Mouse (Mus musculus): ENCODE results near the gene Il1r1. TPM values are rescaled to one million over a fixed set of nuclear protein-coding genes. Genes with fewer than 3 reads are reported as not detected.

The Il1r1 gene
- polyA plus RNA-seq, 1 experiment from 2014 or later, result 5.0 TPM

DNA sequence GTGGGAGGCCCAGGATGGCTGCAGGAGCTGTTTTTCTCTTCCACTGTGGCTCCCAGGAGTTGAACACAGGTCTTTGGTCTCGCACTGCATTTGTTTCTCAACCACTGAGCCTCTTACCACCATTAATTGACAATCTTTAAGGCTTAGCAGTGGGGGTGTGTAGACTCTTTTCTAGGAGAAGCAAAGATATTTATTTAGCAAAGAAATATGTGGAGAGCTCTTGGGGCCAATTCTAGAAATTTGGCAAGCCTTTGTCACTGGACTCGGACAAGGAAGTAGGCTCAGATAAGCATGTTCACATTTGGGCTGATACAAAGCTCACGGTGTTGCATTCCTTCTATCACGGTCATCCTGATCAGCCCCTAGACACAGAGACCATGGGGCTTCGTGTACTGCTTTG, 34.0 kb upstream of the Il1r1 start:
- WGBS, result 81% methylated on average over 5 of the region's 5 CpGs
- no peak overlapping the region for H3K4me3 ChIP-seq (ENCODE audit: low read length)
- no peak overlapping the region for H3K9ac ChIP-seq (ENCODE audit: low read depth, low read length)
- no peak overlapping the region for H3K4me2 ChIP-seq (ENCODE audit: low read depth, low read length)
- H3K27me3 ChIP-seq (replicated peaks; ENCODE audit: control insufficient read depth, insufficient read depth, low read length), result no peaks in the 10 kb centered on the region
- no peak overlapping the region for H3K27ac ChIP-seq (ENCODE audit: low read length)
- ATAC-seq, result no peak
- no peaks in the 10 kb centered on the region for H3K9me3 ChIP-seq (ENCODE audit: control insufficient read depth, low read length)
- H3K4me1 ChIP-seq (ENCODE audit: control insufficient read depth, insufficient read depth, low read length), result no peaks in the 10 kb centered on the region
- H3K36me3 ChIP-seq (ENCODE audit: control insufficient read depth, insufficient read depth, low read length), result no peaks in the 10 kb centered on the region

DNA sequence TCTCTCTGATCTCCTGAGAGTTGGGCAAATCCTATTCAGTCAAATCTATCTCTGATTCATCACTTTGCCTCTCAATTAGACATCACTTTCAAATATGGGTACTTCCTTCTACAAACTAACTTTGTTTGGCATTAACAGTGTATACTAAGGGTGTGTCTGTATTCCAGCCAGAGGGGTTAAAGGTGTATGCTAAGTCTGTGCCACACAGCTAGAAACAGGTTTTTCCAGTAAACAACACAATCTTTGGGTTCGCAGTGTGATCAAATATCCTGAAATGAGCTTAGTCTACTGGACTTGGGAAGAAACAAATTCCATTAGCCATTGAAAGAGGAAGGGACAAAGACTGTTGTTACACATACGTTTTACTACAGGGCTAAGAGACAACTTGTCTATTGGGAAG, 30.6 kb upstream of the Il1r1 start:
- whole genome bisulfite sequencing, result 76% methylated on average over 2 of the region's 2 CpGs
- Histone ChIP-seq H3K27me3 (replicated peaks; ENCODE audit: control insufficient read depth, insufficient read depth, low read length) (no peaks in the 10 kb centered on the region), H3K4me3 (ENCODE audit: low read length) (no peak overlapping the region), H3K27ac (ENCODE audit: low read length) (no peak overlapping the region), H3K9ac (ENCODE audit: low read depth, low read length) (no peak overlapping the region), H3K4me2 (ENCODE audit: low read depth, low read length) (no peak overlapping the region), H3K4me1 (ENCODE audit: control insufficient read depth, insufficient read depth, low read length) (no peaks in the 10 kb centered on the region), H3K36me3 (ENCODE audit: control insufficient read depth, insufficient read depth, low read length) (no peaks in the 10 kb centered on the region), H3K9me3 (ENCODE audit: control insufficient read depth, low read length) (no peaks in the 10 kb centered on the region)
- ATAC-seq, result no peak

DNA sequence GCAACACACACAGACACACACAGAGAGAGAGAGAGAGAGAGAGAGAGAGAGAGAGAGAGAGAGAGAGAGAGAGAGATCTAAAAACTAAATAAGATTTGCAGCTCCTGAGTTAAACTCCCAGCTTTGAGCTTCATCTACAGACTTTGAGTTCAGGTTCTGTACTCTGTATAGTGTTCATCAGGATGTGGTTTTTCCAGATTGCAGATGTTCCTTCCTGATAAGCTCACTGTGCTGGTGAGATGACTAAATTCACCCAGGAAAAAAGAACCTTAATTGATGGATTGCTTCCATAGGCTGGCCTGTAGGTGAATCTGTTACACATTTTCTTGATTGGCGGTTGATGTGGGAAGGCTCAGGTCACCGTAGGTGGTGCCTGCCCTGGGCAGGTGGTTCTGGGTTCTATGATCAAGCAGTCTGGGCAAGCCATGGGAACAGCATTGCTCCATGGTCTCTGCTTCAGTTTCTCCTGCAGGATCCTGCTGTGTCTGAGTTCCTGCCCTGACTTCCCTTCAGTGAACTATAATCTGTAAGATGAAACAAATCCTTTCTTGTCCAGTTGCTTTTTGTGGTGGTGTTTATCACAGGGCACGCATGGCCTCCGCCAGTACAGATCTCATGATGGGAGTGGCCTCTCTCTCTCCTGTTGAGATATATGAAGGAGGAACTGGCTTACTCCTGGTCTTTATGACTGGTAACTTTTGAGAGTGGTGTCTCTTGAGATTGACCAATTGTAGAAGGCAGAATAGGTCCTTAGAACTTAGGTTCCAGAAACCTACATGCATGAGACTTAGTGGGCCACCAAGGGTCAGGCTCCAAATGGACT, 11.3 kb upstream of the Il1r1 start:
- no peak for ATAC-seq
- no peaks in the 10 kb centered on the region for H3K36me3 ChIP-seq (ENCODE audit: control insufficient read depth, insufficient read depth, low read length)
- H3K9ac ChIP-seq (ENCODE audit: low read depth, low read length), result no peak overlapping the region
- no peaks in the 10 kb centered on the region for H3K27me3 ChIP-seq (replicated peaks; ENCODE audit: control insufficient read depth, insufficient read depth, low read length)
- H3K27ac ChIP-seq (ENCODE audit: low read length), result no peak overlapping the region
- H3K4me1 ChIP-seq (ENCODE audit: control insufficient read depth, insufficient read depth, low read length), result no peaks in the 10 kb centered on the region
- no peak overlapping the region for H3K4me2 ChIP-seq (ENCODE audit: low read depth, low read length)
- 82% methylated on average over 4 of the region's 4 CpGs for WGBS
- H3K9me3 ChIP-seq (ENCODE audit: control insufficient read depth, low read length), result peaks cover 3% of the 10 kb centered on the region; the same call in 1 of the 2 replicates
- H3K4me3 ChIP-seq (ENCODE audit: low read length), result no peak overlapping the region

DNA sequence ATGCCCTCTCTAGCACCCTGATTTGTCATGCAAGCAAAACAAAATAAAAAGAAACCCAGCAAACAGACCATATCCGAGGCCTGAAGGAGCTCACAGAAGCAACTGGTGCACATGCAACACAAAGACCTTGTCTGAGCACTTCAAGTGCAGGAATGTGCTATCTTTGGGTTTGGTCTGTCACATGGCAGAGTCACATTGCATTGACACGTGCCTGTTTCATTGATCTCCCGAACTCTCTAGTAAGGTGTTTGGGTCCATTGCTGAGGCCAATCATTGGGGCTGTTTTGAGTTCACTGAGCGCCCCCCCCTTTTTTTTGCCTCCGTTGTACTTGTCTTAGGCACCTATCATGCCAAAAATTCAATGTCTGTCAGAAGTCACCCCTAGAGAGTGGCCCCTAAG, 7.4 kb upstream of the Il1r1 start:
- Histone ChIP-seq H3K4me1 (ENCODE audit: control insufficient read depth, insufficient read depth, low read length) (no peaks in the 10 kb centered on the region), H3K9ac (ENCODE audit: low read depth, low read length) (no peak overlapping the region), H3K4me3 (ENCODE audit: low read length) (no peak overlapping the region), H3K27me3 (replicated peaks; ENCODE audit: control insufficient read depth, insufficient read depth, low read length) (no peaks in the 10 kb centered on the region), H3K36me3 (ENCODE audit: control insufficient read depth, insufficient read depth, low read length) (no peaks in the 10 kb centered on the region), H3K27ac (ENCODE audit: low read length) (no peak overlapping the region), H3K4me2 (ENCODE audit: low read depth, low read length) (no peak overlapping the region), H3K9me3 (ENCODE audit: control insufficient read depth, low read length) (peaks cover 3% of the 10 kb centered on the region; the same call in 1 of the 2 replicates)
- 78% methylated on average over 5 of the region's 5 CpGs for WGBS
- no peak for ATAC-seq

DNA sequence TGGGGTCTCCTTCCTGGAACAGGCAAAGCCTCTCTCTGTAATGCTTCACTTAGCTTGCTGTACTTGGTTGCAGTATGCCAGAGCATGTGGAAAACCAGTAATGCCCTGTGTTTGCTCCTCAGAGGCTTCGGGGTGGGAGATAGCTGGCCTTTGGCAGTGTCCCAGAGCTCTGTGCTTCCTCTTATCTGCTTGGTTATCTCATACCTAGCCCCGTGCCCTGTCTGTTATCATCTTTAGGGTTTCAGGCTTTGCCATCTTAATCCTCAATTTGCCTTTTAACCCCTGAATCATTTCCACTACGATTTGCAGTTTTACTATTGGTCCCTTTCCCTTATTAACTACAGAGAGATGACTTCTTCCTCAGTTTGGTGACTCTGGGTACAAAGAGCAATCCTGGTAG, 6.3 kb upstream of the Il1r1 start:
- peaks cover 3% of the 10 kb centered on the region; the same call in 1 of the 2 replicates for H3K9me3 ChIP-seq (ENCODE audit: control insufficient read depth, low read length)
- H3K9ac ChIP-seq (ENCODE audit: low read depth, low read length), result no peak overlapping the region
- no peak overlapping the region for H3K4me3 ChIP-seq (ENCODE audit: low read length)
- WGBS, result 61% methylated on average over 3 of the region's 3 CpGs
- no peaks in the 10 kb centered on the region for H3K36me3 ChIP-seq (ENCODE audit: control insufficient read depth, insufficient read depth, low read length)
- H3K27me3 ChIP-seq (replicated peaks; ENCODE audit: control insufficient read depth, insufficient read depth, low read length), result no peaks in the 10 kb centered on the region
- no peak overlapping the region for H3K4me2 ChIP-seq (ENCODE audit: low read depth, low read length)
- H3K4me1 ChIP-seq (ENCODE audit: control insufficient read depth, insufficient read depth, low read length), result no peaks in the 10 kb centered on the region
- H3K27ac ChIP-seq (ENCODE audit: low read length), result no peak overlapping the region
- ATAC-seq, result no peak

DNA sequence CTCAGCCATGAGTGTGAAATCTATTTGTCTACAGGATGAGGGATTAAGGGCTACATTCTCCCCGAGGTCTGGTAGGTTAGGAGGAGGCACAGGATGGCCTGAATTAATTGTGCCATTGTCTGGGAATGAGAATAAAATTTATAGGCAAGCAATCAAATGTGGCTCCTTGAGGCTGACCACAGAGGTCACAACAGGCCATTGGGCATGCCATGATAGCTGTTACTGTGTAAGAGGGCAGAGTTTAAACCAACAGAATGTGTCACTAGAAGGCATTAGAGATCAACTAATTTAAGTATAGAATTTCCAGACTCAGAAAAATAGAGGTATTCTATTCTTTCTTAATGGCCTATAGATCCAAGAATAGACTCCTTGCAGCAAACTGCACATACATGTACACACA, 4.3 kb upstream of the Il1r1 start:
- Histone ChIP-seq H3K36me3 (ENCODE audit: control insufficient read depth, insufficient read depth, low read length) (no peaks in the 10 kb centered on the region), H3K27me3 (replicated peaks; ENCODE audit: control insufficient read depth, insufficient read depth, low read length) (no peaks in the 10 kb centered on the region), H3K4me1 (ENCODE audit: control insufficient read depth, insufficient read depth, low read length) (peaks cover 5% of the 10 kb centered on the region; the same call in 1 of the 2 replicates), H3K27ac (ENCODE audit: low read length) (no peak overlapping the region), H3K4me2 (ENCODE audit: low read depth, low read length) (no peak overlapping the region), H3K9me3 (ENCODE audit: control insufficient read depth, low read length) (peaks cover 3% of the 10 kb centered on the region; the same call in 1 of the 2 replicates), H3K9ac (ENCODE audit: low read depth, low read length) (no peak overlapping the region), H3K4me3 (ENCODE audit: low read length) (no peak overlapping the region)
- ATAC-seq, result no peak
- 55% methylated on average over 1 of the region's 1 CpGs for WGBS

DNA sequence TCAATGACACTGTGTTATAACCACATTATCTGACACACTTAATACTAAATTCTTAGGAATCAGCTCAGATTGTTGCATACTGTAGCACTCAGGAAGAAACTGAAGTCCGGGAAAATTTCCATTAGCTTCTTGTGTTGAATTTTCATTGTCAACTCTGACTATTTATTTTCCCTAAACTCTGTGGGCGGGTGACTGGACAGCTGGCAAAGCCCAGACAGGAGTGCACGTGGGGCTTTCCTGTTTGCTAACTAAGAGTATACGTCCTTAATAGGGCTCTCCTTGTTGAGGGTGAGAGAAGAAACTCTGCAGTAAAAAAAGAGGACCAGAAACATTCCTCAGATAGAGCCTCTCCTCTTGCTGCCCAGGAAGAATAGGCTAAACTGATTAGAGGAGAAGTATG, 3.0 kb upstream of the Il1r1 start:
- Histone ChIP-seq H3K9ac (ENCODE audit: low read depth, low read length) (no peak overlapping the region), H3K4me2 (ENCODE audit: low read depth, low read length) (no peak overlapping the region), H3K36me3 (ENCODE audit: control insufficient read depth, insufficient read depth, low read length) (no peaks in the 10 kb centered on the region), H3K27ac (ENCODE audit: low read length) (no peak overlapping the region), H3K4me1 (ENCODE audit: control insufficient read depth, insufficient read depth, low read length) (peaks cover 5% of the 10 kb centered on the region; the same call in 1 of the 2 replicates), H3K27me3 (replicated peaks; ENCODE audit: control insufficient read depth, insufficient read depth, low read length) (no peaks in the 10 kb centered on the region), H3K9me3 (ENCODE audit: control insufficient read depth, low read length) (no peaks in the 10 kb centered on the region), H3K4me3 (ENCODE audit: low read length) (no peak overlapping the region)
- 28% methylated on average over 4 of the region's 4 CpGs for WGBS
- ATAC-seq, result no peak

DNA sequence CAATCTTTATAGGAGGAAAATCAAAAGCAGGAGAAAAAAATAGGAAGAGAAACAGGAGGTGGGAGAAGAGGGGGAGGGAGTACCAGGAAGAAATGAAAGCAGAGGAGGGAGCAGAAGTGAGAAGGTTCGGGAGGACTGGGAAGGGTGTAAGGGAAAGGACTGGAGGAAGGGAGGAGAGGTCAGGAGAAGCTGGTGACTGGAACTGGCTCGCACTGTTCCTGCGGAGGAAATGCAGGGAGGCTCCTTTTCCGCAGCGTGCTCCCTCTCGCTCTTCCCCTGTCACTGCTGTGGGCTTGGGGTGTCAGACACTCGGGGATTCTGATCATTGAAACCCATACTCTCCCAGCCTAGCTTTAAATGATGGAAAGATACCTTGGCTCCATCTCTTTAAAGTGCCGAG, 2.2 kb upstream of the Il1r1 start:
- no peak overlapping the region for H3K27ac ChIP-seq (ENCODE audit: low read length)

DNA sequence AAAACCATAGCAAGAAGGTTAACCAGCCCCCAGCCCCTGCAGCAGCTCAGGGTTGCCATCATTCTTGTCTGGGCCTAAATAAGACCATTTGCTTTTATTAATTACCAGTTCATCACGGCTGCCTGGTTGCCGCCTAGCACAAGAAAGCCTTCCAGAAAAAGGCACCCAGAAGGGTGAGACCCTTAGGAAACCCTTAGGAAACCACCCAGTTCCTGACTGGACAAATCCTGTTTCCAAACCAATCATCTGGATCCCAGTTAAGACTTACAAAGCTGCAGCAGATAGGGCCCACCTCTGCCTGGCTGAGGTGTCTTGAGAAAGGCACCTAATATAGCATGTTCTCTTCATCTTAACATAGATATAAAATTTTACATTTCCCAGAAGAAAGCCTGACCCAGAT, 1.3 kb upstream of the Il1r1 start:
- 88% methylated on average over 2 of the region's 2 CpGs for WGBS
- Histone ChIP-seq H3K9me3 (ENCODE audit: control insufficient read depth, low read length) (no peaks in the 10 kb centered on the region), H3K4me3 (ENCODE audit: low read length) (no peak overlapping the region)

More for the DNA sequence above, 2.2 kb upstream of the Il1r1 start:
- WGBS, result 76% methylated on average over 8 of the region's 8 CpGs
- H3K4me2 ChIP-seq (ENCODE audit: low read depth, low read length), result no peak overlapping the region
- H3K27me3 ChIP-seq (replicated peaks; ENCODE audit: control insufficient read depth, insufficient read depth, low read length), result no peaks in the 10 kb centered on the region
- H3K9me3 ChIP-seq (ENCODE audit: control insufficient read depth, low read length), result no peaks in the 10 kb centered on the region
- H3K36me3 ChIP-seq (ENCODE audit: control insufficient read depth, insufficient read depth, low read length), result no peaks in the 10 kb centered on the region
- no peak overlapping the region for H3K4me3 ChIP-seq (ENCODE audit: low read length)
- ATAC-seq, result no peak
- peaks cover 5% of the 10 kb centered on the region; the same call in 1 of the 2 replicates for H3K4me1 ChIP-seq (ENCODE audit: control insufficient read depth, insufficient read depth, low read length)
- no peak overlapping the region for H3K9ac ChIP-seq (ENCODE audit: low read depth, low read length)

More for the DNA sequence above, 1.3 kb upstream of the Il1r1 start:
- Histone ChIP-seq H3K27me3 (replicated peaks; ENCODE audit: control insufficient read depth, insufficient read depth, low read length) (no peaks in the 10 kb centered on the region), H3K27ac (ENCODE audit: low read length) (no peak overlapping the region), H3K4me1 (ENCODE audit: control insufficient read depth, insufficient read depth, low read length) (peaks cover 5% of the 10 kb centered on the region; the same call in 1 of the 2 replicates), H3K4me2 (ENCODE audit: low read depth, low read length) (no peak overlapping the region), H3K9ac (ENCODE audit: low read depth, low read length) (no peak overlapping the region), H3K36me3 (ENCODE audit: control insufficient read depth, insufficient read depth, low read length) (no peaks in the 10 kb centered on the region)
- ATAC-seq, result no peak
